Mouse (Mus musculus) spleen, adult 2 months (tissue): Measurements from ENCODE around the gene Gm20388. TPM values are rescaled to one million over a fixed set of nuclear protein-coding genes. Genes with fewer than 3 reads are reported as not detected.
"Not testable (repeated sequence)": the region's sequence is repeated elsewhere in the genome, so short reads cannot be mapped to it uniquely, and the experiment has no call there.

Source experiments
- DNase-seq, 2 experiments: peaks; one replicate each; pipeline versions ENCODE4 v3.0.0 to v3.0.0-alpha.2; 2012 to 2021; ENCODE audit warnings: low spot score in 2 of 2, low read depth in 1 of 2
- H3K27ac ChIP-seq: fragments of 200-500 bp; 2 replicates; pipeline ENCODE4 v1.5.1; 2012; ENCODE audit warnings: low read length, inconsistent platforms; ENCODE audit not compliant: insufficient read depth
- H3K27me3 ChIP-seq: fragments of 200-500 bp; 2 replicates; pipeline ENCODE4 v1.6.1; 2012; ENCODE audit warnings: mild to moderate bottlenecking, moderate library complexity, low read length, inconsistent platforms; ENCODE audit not compliant: control insufficient read depth, insufficient read depth
- H3K36me3 ChIP-seq: fragments of 200-500 bp; 2 replicates; pipeline ENCODE4 v1.6.1; 2012; ENCODE audit warnings: mild to moderate bottlenecking, low read length, inconsistent platforms; ENCODE audit not compliant: control insufficient read depth, insufficient read depth
- H3K4me1 ChIP-seq: fragments of 200-500 bp; 2 replicates; pipeline ENCODE4 v1.6.1; 2011; ENCODE audit warnings: inconsistent platforms; ENCODE audit not compliant: control insufficient read depth, insufficient read depth, insufficient read length
- H3K4me3 ChIP-seq: fragments of 200-500 bp; 2 replicates; pipeline ENCODE4 v1.5.1; 2011; ENCODE audit warnings: mild to moderate bottlenecking, inconsistent platforms; ENCODE audit not compliant: insufficient read depth, insufficient read length; ENCODE audit errors: extremely low read depth
- CTCF ChIP-seq: fragments of 200-500 bp; IDR thresholded peaks from 2 replicates; pipeline ENCODE4 v1.5.1; 2011; ENCODE audit warnings: mild to moderate bottlenecking, inconsistent platforms; ENCODE audit not compliant: insufficient read depth, insufficient read length, insufficient replicate concordance; ENCODE audit errors: extremely low read depth
- POLR2A ChIP-seq: fragments of 200-500 bp; IDR thresholded peaks from 2 replicates; pipeline ENCODE4 v1.6.1; 2011; ENCODE audit warnings: low read depth, low read length, inconsistent platforms
- WGBS: fragments of 180-500 bp; shearing (Covaris S2); methylation state at CpG from one replicate; pipeline ENCODE4 v1.1.7; 2018; 5-methylcytosine and 5-hydroxymethylcytosine counted together
- polyA plus RNA-seq: library from polyadenylated mRNA; depleted of rRNA; stranded (reverse); fragments of >200 nt; gene quantifications from 2 replicates; pipeline ENCODE4 v1.2.3, GENCODE M21; 2012

Gm20388 gene
- polyA plus RNA-seq, 1 experiment: 26.1 TPM

DNA sequence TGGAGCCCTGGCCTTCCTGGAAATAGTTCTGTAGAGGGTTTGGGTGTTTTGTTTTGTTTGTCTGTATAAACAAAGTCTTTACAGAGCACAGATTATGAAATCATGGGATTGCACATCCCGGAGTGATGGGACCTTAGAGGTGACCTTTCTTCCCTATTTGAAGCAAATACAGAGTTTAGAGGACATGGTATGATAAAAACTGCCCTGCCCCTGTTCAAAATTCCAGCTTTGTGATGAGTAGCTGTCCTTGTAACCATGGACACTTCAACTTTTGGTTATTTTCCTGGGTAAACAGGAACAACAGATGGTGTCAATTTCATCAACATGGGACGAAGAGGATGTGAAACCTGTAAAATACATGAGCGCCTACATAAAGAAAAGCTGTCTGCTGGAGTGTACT is 3133.3 kb downstream of the Gm20388 start:
- H3K4me1 ChIP-seq: peaks cover 15% of the 10 kb centered on the region
- DNase-seq: no peak
- no peaks in the 10 kb centered on the region for H3K27me3 ChIP-seq
- no peak overlapping the region for H3K27ac ChIP-seq
- no peak overlapping the region for H3K4me3 ChIP-seq
- no peak for TF ChIP-seq CTCF
- TF ChIP-seq POLR2A: no peak
- no peaks in the 10 kb centered on the region for H3K36me3 ChIP-seq
- WGBS: 39% methylated on average over 3 of the region's 3 CpGs

DNA sequence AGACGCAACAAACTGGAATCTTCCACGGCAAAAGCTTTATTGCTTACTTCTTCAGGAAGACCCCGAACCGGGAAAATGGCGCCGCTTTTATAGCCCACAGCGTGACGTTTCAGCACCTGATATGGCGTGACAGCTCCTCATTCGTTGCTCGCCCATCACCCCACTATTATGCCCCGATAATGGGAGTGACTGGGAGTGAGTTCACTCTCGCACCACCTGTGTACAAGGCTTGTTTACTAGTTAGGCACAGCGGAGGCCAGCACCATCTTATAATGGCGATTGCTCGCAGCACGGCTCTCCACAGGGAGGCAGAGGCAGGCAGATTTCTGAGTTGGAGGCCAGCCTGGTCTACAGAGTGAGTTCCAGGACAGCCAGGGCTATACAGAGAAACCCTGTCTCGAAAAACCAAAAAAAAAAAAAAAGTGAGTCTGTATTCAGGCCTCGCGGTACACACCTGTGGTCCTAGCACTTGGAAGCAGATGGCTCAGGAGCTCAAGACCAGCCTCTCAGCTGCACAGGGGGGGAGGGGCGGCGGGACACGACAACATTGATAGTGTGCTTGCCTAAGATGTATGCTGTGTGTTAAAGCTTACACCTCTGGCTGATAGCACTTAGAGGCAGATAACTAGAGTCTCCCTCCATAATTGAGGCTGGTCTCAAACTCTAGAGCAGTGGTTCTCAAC is 3134.2 kb downstream of the Gm20388 start:
- not testable (repeated sequence) for H3K27ac ChIP-seq, H3K4me3 ChIP-seq, H3K36me3 ChIP-seq, H3K27me3 ChIP-seq, H3K4me1 ChIP-seq, DNase-seq
- WGBS: 95% methylated on average over 23 of the region's 23 CpGs

DNA sequence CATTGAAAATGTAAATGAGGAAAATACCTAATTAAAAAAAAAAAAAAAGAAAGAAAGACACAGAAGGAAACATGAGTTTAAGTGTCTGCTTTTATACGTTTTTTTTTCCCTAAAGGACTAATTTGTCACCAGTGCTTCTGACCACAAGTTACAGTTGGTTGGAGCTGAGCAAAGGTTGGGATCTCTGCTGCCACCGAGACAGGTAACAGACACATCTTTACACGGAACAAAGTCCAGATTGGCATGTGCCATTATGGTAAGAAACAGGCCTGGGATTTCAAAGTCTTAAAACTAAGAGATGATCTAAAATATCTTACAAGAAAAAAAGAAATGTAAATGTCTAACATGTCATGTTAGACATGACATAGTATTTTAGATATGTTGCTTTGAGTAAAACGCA is 3136.1 kb downstream of the Gm20388 start:
- WGBS: 71% methylated on average over 4 of the region's 4 CpGs
- DNase-seq: no peak
- Histone ChIP-seq H3K36me3 (no peaks in the 10 kb centered on the region), H3K27ac (no peak overlapping the region), H3K4me1 (peaks cover 4% of the 10 kb centered on the region; the same call in 1 of the 2 replicates), H3K27me3 (no peaks in the 10 kb centered on the region), H3K4me3 (no peak overlapping the region)
- no peak for TF ChIP-seq CTCF
- TF ChIP-seq POLR2A: no peak

DNA sequence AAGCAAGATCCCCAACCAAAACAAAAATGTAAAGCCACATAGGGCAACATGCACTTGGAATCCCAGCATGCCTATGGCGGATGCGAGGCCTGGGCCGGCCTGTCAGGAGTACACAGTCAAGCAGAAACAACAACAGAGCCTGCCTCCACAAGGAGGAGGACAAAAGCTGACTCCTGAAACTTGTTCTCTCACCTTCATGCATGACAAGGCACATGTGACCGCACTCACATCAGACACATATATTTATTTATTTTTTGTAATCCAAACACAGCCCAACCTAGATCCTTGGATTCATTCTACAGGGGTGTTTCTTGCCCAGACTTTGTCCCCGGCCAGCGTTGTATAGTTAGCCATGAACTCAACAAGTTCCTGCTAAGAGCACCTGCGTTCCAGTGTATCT is 3137.2 kb downstream of the Gm20388 start:
- Histone ChIP-seq H3K4me3 (no peak overlapping the region), H3K36me3 (no peaks in the 10 kb centered on the region), H3K27me3 (no peaks in the 10 kb centered on the region), H3K4me1 (peaks cover 4% of the 10 kb centered on the region; the same call in 1 of the 2 replicates), H3K27ac (no peak overlapping the region)
- WGBS: 94% methylated on average over 7 of the region's 7 CpGs
- DNase-seq: no peak
- TF ChIP-seq POLR2A: no peak
- no peak for TF ChIP-seq CTCF

DNA sequence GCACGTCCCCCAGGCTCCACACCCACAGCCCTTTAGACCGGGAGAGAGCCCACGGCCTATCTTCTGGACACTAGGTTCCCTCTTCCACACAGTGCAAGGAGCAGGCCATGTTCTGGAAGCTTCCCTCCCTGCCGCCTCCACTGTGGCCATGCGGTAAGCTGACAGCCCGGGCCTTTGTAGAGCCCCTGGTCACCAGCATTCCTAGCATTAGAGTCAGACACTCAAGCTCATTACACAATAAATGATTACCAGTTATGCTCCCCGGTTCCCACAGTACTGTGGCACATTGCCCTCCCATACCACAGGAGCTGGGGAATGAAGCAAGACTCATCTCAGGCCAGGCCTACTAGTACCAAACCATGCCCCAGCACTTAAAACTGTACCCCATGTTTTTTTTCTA is 3137.8 kb downstream of the Gm20388 start:
- DNase-seq: no peak
- Histone ChIP-seq H3K36me3 (no peaks in the 10 kb centered on the region), H3K27ac (no peak overlapping the region), H3K27me3 (no peaks in the 10 kb centered on the region), H3K4me3 (no peak overlapping the region), H3K4me1 (peaks cover 4% of the 10 kb centered on the region; the same call in 1 of the 2 replicates)
- 93% methylated on average over 7 of the region's 7 CpGs for WGBS
- TF ChIP-seq CTCF (no peak), POLR2A (no peak)

DNA sequence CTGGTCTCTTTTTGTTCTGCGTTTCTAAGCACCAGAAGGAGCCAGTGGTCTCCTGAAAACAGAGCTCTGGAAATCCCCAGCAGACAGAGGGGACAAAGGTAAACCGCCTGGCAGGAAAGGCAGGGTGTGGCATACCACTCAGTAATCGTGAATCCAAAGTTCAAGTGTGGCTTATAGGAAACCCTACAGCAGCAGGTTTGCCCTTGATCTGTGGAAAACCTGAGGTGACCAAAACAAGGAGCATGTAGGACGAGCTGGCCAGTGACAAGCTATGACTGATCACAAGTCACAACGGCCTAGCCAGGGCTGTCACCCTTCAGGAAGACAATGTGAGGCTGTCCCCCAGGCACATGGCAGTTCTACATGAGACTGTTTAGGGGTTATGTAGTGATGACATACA is 3140.8 kb downstream of the Gm20388 start:
- H3K4me3 ChIP-seq: no peak overlapping the region
- WGBS: 56% methylated on average over 5 of the region's 5 CpGs
- no peaks in the 10 kb centered on the region for H3K36me3 ChIP-seq
- DNase-seq: no peak
- TF ChIP-seq CTCF (no peak), POLR2A (no peak)
- no peak overlapping the region for H3K27ac ChIP-seq
- H3K27me3 ChIP-seq: no peaks in the 10 kb centered on the region
- H3K4me1 ChIP-seq: peaks cover 2% of the 10 kb centered on the region; the same call in 1 of the 2 replicates

DNA sequence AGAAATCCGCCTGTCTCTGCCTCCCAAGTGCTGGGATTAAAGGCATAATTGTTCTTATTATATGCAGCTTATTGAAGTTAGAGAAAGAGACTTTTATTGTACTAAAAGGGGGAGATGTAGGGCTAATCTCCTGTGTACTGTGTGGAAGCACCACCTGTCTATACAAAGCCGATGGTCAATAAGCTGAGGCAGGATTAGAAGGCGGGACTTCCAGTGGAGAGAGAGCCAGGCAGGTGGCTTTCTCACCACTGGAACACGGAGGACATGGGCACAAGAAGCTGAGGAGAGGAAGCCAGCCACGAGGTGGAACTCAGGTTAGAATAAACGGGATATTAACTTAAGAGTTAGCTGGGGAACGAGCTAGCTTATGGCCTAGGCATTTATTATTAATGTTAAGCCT is 3152.1 kb downstream of the Gm20388 start, which contains the start of gene Spg7:
Spg7 (plus strand) TSS at position 222 of the 400 bp plus-strand sequence.
- Histone ChIP-seq H3K27ac (no peak within 1 kb of the TSS), H3K27me3 (no peaks in the 10 kb centered on the region), H3K4me3 (no peak within 1 kb of the TSS), H3K4me1 (peaks cover 11% of the 10 kb centered on the region; the same call in 1 of the 2 replicates), H3K36me3 (no peaks in the 10 kb centered on the region)
- DNase-seq: no peak
- TF ChIP-seq CTCF: no peak
- no peak for TF ChIP-seq POLR2A
- WGBS: 89% methylated on average over 7 of the region's 7 CpGs
